Mouse (Mus musculus) CH12F3 (cell line): ENCODE measurements around the gene Myl4.
"Not testable (repeated sequence)": the region's sequence is repeated elsewhere in the genome, so short reads cannot be mapped to it uniquely, and the experiment has no call there.

Source experiments
- in situ Hi-C: fragments of 300-500 bp; cut with MboI; formaldehyde crosslinking; loops from 2 replicates; pipeline ENCODE4 v1.14.3; 2020; ENCODE audit warnings: low sequenced_read_pairs

Gene Myl4

GRCm38 (mm10) chr11:104550406-104550974, at the start of gene Myl4, which contains the start of gene Cdc27:
Myl4 (plus strand) TSS chr11:104550663.
Cdc27 (minus strand) TSS chr11:104550620.
- in situ Hi-C loops: no loop called here

GRCm38 (mm10) chr11:104508455-104508854, 42.0 kb upstream of the Myl4 start:
- in situ Hi-C loops: no loop called here

GRCm38 (mm10) chr11:104510606-104511005, 39.9 kb upstream of the Myl4 start:
- in situ Hi-C loops: no loop called here

- in situ Hi-C loops: no loop called here
These were observed 38.0 kb upstream of the Myl4 start for GRCm38 (mm10) chr11:104512436-104512835.

- in situ Hi-C loops: no loop called here
These were observed 24.5 kb upstream of the Myl4 start for GRCm38 (mm10) chr11:104525935-104526334.

- in situ Hi-C loops: no loop called here
These were observed 13.6 kb upstream of the Myl4 start for GRCm38 (mm10) chr11:104536843-104537242.

GRCm38 (mm10) chr11:104537945-104538555, 12.4 kb upstream of the Myl4 start:
- in situ Hi-C loops: no loop called here

GRCm38 (mm10) chr11:104539811-104540210, 10.7 kb upstream of the Myl4 start:
- in situ Hi-C loops: no loop called here

- in situ Hi-C loops: not testable (repeated sequence)
These were observed 7.1 kb upstream of the Myl4 start for GRCm38 (mm10) chr11:104543337-104543736.

- in situ Hi-C loops: no loop called here
These were observed 6.0 kb upstream of the Myl4 start for GRCm38 (mm10) chr11:104544507-104544906.

GRCm38 (mm10) chr11:104547502-104547901, 3.0 kb upstream of the Myl4 start:
- in situ Hi-C loops: no loop called here

GRCm38 (mm10) chr11:104549438-104550405, 741 bp upstream of the Myl4 start:
- in situ Hi-C loops: no loop called here

- in situ Hi-C loops: no loop called here
These were observed 7.6 kb downstream of the Myl4 start for GRCm38 (mm10) chr11:104558065-104558464.

GRCm38 (mm10) chr11:104558651-104559403, 8.4 kb downstream of the Myl4 start:
- in situ Hi-C loops: no loop called here

GRCm38 (mm10) chr11:104560971-104561370, 10.5 kb downstream of the Myl4 start:
- in situ Hi-C loops: no loop called here

- in situ Hi-C loops: no loop called here
These were observed 13.0 kb downstream of the Myl4 start for GRCm38 (mm10) chr11:104563496-104563895.

- in situ Hi-C loops: no loop called here
These were observed 14.7 kb downstream of the Myl4 start for GRCm38 (mm10) chr11:104565172-104565571.

GRCm38 (mm10) chr11:104566097-104566496, 15.6 kb downstream of the Myl4 start:
- in situ Hi-C loops: no loop called here

GRCm38 (mm10) chr11:104566796-104567195, 16.3 kb downstream of the Myl4 start:
- in situ Hi-C loops: no loop called here

GRCm38 (mm10) chr11:104567736-104568135, 17.3 kb downstream of the Myl4 start:
- in situ Hi-C loops: no loop called here

- in situ Hi-C loops: no loop called here
These were observed 17.9 kb downstream of the Myl4 start for GRCm38 (mm10) chr11:104568326-104568725.
